Mouse (Mus musculus) MN1 (cell line): ENCODE measurements around the gene Vmp1.

Experiments used
- DNase-seq: peaks from one replicate; pipeline ENCODE4 v3.0.0-alpha.2; 2016; ENCODE audit warnings: low spot score

Gene Vmp1

GRCm38 (mm10) chr11:86583990-86584897, 99.4 kb downstream of the Vmp1 start:
- DNase-seq = no peak

GRCm38 (mm10) chr11:86583313-86583825, 100.3 kb downstream of the Vmp1 start:
- no peak for DNase-seq

- DNase-seq = no peak
Measured at GRCm38 (mm10) chr11:86582543-86583260, 100.9 kb downstream of the Vmp1 start.

DNA sequence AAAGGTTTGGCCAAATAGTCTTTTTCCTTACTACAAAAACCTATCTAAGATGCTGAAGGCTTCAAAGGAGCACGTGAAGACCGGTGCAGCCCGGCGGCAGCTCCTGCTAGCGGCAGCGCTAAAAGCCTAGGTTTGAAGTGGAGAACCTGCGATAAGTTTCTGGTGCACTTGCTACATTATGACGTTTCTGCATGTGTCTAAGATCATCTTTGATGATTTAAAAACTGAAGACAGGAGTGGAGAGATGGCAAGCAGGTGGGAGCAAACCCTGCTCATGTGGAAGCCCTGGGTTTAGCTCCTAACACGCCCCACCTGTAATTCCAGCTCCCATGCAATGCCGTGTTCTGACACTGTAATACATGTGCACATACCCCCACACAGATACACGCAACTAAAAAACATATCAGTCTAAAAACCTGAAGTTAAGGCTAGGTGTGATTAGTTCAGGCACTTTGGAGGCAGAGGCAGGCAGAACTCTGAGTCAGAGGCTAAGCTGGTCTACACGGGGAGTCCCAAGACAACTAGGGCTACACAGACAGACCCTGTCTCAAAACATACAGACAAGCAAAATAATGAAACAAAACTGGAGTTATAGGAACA, 101.6 kb downstream of the Vmp1 start:
- DNase-seq = no peak

DNA sequence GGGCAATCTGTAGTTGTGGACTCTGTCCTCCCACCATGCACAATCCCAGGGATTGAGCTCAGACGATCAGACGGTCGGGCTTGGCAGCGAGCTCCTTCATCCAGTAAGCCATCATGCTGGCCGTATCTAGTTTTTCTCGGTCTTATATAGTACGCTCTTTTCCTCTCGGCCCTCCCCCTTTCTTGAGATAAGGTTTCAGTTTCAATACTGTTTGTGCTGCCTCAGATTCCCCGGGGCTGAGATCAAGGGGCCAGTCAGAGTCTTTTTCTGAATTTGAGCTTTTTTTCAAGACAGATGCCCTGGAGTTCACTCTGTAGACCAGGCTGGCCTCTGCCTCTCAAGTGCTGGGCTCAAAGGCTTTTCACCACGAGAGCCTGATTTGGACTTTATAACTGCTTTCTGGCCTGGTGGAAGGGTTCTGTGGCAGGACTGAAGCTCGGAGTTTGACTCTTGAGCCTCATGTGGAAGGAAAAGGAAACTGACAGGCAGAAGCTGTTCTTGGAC, 102.3 kb downstream of the Vmp1 start:
- no peak for DNase-seq

- no peak for DNase-seq
Measured at GRCm38 (mm10) chr11:86580319-86581113, 103.1 kb downstream of the Vmp1 start.

GRCm38 (mm10) chr11:86579731-86580318, 103.8 kb downstream of the Vmp1 start:
- no peak for DNase-seq

- DNase-seq = no peak
Measured at GRCm38 (mm10) chr11:86578809-86579730, 104.6 kb downstream of the Vmp1 start.

GRCm38 (mm10) chr11:86578106-86578808, 105.4 kb downstream of the Vmp1 start:
- no peak for DNase-seq

- DNase-seq = no peak
Measured at GRCm38 (mm10) chr11:86577231-86577630, 106.4 kb downstream of the Vmp1 start.

DNA sequence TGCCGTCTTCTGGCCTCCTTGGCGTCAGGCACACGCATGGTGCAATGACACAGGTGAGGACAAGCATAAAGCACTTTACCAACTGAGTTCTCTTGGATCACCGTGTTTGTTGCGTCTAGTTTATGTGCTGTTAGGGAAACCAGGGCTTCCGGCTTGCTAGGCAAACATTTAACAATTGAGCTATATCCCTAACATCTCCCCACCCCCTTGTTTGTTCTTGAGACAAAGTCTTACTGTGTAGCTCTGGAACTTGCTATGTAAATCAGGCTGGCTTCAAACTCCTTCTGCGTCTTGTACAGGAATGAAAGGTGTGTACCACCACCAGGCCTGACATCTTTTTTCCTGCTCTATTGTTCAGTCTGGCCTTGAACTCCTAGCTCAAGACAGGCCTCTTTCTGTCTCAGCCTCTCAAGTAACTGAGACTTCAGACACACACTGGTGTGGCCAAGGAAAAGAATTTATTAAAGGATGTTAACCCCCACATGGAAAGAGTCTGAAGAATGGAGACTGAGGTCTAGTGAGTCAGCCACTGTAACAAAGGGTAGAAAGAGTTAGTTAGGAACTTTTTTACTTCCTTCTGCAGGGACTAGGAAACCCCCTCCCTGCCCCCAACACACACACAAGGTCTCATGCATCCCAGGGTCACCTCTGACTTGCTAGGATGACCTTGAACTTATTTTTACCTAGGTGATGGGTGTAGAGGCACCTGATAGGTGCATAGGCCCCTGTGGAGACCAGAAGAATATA, 107.8 kb downstream of the Vmp1 start:
- DNase-seq = no peak

- DNase-seq = no peak
Measured at GRCm38 (mm10) chr11:86574408-86574807, 109.2 kb downstream of the Vmp1 start.

- DNase-seq = no peak
Measured at GRCm38 (mm10) chr11:86573646-86574231, 109.9 kb downstream of the Vmp1 start.

GRCm38 (mm10) chr11:86572623-86573022, 111.0 kb downstream of the Vmp1 start:
- DNase-seq = no peak

- no peak for DNase-seq
Measured at GRCm38 (mm10) chr11:86571871-86572270, 111.8 kb downstream of the Vmp1 start.

GRCm38 (mm10) chr11:86571047-86571855, 112.4 kb downstream of the Vmp1 start:
- DNase-seq = no peak

DNA sequence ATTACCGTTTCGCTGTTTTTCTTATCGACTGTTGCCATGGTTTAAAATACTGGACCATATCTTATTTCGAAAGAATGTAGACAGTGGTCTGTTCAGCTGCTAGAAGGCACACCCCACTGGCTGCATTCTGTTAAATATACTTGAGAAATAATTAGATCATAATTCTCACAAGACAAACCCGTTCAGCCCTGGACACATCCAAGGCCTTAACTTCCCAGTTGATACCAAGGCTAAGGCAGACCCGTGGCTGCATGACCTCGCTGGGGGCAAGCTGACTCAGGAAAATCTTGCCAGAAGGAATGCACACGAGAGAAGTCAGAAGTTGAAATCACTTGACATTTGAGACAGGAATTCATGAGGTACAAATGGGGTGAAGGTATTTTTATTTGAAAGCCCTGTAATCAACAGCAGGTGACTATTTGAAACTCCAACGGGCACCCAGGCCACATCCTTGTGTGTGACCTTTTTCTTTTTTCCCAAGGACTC, 113.3 kb downstream of the Vmp1 start:
- DNase-seq = no peak
